Mouse (Mus musculus) embryo, embryonic 11 days (tissue): Measurements from ENCODE around the gene Aup1.

Experiments used
- DNase-seq: peaks from one replicate; pipeline ENCODE4 v3.0.0-alpha.2; 2015

The Aup1 gene

DNA sequence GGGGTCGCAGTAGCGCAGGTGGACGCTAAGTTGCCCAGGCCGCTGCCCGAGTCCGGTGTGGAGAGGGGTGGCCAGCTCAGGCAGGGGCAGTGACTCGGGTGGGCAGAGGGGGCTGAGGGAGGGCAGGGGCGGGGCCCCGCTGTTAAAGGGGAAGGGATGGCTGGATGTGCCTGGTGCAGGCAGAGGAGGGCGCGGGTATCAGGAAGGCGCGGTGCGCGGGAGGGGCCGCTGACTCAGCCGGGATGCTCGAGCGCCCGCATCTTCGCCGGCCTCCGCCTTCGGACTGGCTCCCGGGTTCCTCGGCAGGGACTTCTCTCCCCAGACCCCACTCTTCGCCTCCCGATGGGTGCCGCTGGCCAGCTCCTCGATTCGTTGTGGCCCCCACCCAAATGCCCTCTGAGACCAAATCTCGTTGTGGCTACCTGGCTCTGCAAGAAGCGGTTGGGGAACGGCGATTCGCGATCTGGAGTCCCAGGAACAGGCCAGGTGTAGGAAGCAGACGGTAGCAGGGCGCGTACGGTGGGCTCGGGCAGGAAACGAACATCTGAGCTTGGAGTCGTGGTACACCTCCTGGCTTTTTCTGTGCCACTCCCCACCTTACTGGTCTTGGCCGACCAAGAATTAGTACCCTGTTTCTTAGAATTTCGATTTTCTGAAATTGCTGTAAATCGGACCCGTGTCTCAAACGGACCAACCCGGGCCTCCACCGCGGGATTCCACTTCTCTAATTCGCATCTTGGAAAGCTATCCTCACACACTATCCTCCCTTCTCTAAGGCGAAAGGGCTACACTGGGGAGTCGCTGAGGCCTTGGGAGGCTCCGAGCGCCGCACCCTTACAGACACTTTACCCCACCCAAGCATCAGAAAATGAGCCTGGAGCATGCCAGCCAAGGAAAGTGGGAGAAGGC is 16.2 kb downstream of the Aup1 start:
- peak; percentile 58 for DNase-seq

DNA sequence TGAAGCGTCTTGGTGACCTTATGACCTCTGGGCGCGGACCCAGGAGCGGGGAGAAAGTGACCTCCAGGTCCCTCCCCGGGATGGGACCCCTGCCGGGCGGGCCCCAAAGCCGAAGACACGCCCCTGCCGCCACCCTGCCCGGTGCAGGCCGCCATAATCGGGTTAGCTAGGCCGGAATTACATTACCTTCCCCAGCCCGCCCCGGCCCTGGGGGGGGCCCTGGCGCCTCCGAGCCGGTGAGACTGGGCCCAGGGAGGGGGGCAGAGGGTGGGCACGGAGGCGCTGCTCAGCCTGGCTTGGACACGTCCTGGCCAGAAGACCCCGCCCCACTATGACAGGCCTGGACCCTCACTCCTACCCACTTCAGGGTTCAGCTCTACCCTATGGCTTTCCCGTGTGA is 16.9 kb downstream of the Aup1 start:
- DNase-seq, result peak; percentile 43

DNA sequence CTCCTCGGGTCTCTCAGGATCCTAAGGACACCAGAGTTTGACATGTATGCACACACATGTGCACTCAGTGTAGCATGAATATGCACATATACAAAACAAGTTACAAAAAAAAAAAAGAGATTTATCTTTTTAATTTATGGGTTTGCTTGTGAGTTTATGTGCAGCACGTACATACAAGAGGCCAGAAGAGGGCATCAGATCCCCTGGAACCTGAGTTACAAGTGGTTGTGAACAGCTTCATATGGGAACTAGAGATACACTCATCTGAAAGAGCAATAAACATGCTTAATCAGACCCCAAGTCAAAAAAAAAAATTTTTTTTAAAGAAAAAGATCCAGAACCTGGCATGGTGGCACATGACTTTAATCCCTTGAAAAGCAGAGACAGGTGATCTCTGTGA is 20.7 kb downstream of the Aup1 start:
- DNase-seq, result no peak

DNA sequence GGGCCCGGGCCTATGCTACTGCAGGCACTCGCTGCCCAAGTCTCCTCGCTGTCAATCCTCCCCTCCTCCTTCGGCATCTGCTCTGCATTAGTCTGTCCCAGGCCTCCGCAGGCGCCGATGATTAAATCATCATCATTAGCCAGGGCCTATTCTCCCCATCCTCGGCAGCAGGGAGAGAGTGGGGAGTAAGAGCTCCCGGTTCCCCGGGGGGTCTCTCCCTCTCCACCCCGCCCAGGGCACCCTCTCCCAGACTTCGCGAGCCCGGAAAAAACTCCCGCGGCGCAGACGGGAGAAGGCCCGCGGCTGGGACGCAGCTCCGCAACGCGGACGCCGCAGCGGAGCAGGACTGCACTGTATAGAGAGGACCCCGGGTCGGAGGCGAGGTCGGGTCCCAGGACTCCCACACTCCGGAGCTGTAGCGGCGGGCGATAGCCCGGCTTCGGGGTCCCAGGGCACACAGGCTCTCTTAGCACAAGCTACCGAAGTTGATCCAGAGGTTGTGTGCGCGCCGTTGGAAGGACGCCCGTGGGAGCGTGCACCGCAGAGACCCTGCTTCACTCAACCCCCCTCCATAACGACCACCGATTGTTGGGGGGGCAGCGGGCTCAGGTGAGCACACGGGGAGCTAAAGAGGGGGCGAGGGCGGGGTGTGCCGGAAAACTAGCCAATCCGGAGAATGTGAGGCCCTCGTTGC is 23.5 kb downstream of the Aup1 start, which contains the start of gene Pcgf1:
Gene Pcgf1 (plus strand): TSS at position 240 of the 694 bp plus-strand sequence.
- peak; percentile 71 for DNase-seq

DNA sequence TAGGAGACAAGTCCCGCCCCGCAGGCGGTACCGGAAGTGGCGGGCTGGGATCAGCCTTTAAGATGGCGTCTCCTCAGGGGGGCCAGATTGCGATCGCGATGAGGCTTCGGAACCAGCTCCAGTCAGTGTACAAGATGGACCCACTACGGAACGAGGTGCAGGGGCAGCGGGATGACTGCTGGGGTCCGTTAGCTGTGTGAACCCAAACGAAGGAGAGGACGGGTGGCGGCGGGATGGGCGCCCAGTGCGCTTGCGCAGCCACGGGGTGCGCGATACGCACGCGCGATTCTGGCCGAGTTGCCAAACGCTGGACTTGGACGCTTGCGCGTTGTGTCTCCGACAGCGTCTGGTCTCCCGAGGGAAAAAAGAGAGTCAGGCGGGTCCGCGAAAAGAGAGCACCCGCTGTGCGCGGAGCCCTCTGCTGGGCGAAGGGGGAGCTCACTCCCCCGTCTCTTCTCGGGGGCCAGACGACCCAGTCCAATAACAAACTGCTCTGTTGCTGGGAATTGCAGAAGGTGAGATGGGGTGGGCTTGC is 24.1 kb downstream of the Aup1 start:
- peak; percentile 97 for DNase-seq

DNA sequence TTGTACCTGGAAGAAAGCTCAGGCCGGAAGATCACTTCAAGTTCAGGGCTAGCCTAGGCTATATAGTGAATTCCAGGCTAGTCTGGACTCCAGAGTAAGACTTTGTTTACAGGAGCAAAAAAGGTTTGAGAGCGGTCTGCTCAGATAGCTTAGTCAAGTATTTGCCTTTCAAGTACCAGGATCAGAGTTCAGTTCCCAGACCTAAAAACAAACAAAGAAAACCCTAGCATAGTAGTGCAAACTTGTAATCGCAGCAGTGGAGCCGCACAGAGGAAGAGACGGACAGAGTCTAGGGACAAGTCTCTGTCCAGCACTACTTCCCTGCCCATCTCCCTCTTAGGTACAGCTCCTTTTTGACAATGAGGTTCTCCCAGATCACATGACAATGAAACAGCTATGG is 25.9 kb downstream of the Aup1 start:
- no peak for DNase-seq

DNA sequence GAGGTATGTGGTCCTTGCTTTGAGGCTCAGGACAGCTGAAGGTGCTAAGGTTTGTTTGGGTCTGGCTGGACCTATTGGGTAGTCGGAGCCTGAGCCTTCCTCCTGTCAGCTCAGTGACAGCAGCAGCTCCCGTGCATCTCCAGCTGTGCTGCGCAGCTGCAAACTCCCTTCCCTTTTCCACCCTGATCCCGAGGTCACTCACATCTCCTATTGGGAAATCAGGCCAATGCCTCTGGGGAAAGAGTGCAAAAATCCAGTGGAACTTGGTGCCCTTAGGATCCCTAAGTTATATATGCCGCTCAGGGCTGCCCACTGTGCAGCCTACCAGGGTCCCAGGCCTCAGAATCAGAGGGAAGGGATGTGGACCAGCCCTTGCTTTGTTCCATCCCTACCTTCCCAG is 29.2 kb downstream of the Aup1 start:
- DNase-seq, result no peak

DNA sequence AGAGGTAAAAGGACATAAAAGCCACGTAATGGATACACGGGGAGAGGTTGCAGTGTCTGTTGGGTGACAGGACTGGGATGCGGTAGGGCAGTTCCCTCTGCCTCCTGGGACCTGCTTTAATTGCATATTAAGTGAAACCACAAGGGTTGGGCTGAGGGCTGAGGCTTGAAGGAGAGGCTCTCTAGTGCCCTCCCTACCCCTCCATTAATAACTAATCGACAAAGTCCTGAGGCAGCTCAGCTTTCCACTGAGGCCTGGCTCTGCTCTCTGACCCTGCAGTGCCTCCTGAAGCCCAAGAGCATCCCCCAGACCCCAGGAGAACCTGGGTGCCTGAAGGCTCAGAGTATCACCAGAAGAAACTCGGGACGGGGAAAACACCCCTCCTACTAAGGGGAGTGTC is 30.2 kb downstream of the Aup1 start:
- no peak for DNase-seq

DNA sequence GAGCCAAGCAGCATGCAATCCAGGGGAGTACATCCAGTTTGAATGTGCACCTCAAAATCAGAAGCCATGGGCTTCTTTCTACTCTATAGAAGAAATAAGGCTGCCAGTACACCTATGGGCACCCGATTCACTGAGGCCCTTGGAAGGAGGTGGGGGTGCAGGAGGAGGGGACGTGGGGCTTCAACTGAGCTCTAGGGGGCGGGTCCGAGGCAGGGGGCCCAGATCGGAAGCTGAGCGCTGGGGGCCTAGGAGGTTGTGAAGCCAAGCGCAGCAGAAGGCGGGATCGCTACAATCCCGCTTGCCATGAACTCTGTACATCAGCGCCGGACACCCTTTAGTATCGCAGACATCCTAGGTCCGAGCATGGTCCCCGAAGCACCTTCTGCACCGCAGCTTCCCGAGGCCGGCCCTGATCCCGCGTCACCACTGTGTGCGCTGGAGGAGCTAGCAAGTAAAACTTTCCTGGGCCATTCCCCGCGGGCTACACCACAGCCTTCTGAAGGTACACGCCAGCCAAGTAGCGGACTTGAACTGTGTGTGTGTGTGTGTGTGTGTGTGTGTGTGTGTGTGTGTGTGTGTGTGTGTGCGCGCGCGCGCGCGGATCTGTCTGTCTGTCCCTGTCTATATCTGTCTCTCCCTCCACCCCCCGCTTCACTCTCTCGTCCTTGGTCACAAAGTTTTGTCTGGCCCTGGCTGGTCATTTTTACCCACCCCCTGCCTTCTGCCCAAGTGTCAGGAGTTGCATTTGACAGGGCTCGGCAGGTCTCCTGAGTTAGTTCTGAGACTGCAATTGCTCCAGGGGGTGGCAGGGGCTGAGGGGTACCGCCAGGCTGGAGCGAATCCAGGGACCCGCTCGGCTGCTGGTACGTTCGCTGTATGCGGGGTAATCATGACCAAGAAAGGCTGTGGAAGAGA is 32.1 kb downstream of the Aup1 start, which contains the start of gene Lbx2:
Gene Lbx2 (plus strand): TSS at position 247 of the 915 bp plus-strand sequence.
- peak; percentile 39 for DNase-seq

DNA sequence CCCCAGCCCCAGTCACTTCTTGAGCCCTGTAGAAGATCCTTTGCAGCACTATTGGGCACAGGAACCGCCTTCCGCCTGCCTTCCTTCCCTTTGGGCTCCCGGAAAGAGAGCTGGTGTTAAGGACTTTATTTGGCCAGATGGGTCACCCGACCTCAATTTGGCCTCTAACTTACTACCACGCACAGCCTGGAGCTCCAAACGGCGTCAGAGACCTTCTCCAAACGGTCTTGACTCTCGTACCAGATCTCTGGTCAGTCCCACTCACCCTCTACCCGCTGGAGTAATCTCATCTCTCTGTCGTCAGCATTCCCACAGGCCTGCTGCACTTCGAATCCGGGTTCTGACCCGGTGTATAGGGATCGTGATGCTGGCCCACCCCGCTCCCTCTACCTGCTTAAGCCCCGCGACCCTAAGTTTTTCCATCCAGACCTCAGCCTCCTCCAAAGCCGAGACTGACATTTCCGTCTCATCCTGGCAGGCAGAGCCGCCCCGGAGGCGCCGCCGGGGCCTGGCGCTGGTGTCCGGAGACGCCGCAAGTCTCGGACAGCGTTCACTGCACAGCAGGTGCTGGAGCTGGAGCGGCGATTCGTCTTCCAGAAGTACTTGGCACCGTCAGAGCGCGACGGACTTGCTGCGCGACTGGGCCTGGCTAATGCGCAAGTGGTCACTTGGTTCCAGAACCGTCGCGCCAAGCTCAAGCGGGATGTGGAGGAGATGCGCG is 33.0 kb downstream of the Aup1 start:
- DNase-seq, result peak; percentile 55

DNA sequence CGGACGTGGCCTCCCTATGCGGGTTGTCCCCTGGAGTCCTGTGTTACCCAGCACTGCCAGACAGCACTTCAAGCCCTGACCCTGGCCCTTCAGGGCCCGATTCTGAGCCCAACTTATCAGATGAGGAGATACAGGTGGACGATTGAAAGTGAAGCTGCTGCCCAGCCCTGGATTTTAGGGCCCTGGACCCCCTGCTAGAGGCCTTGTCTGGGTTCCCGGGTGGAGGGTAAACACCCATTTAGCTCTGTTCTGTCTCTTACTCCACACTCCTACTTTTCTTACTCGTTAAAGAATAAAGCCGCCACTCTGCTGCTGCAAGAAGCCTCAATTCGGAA is 33.6 kb downstream of the Aup1 start:
- DNase-seq, result no peak

DNA sequence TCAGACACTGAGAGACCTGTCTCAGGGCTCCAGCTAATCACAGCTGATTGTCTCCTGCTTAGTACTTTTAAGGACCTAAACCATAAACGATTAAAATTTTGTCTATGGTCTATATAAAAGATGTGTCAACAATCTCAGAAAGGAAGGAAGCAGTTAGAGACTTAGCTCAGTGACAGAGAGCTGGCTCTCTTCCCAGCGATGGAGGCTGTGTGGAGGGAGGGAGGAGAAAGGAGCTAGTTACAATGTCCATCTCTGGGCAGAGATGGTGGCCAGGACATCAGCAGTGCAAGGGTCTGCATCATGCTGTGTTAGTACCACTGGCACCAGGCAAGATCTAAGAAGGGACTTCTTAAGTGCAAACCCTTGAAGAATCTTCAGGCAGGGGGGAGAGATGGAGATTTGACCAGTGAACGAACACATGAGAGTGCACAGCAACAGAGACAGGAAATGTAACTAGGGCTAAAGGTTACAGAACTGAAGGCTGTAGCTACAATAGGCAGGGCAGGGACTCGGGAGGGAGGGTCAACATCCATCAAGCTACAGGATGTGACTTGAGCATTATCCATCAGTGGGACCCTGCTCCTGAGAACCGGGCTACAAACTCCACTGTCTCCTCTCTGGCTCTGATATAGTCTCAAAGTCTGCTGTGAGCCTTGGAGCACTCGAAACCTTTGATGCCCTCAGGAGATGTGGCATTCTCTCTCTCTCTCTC is 38.3 kb downstream of the Aup1 start:
- no peak for DNase-seq

DNA sequence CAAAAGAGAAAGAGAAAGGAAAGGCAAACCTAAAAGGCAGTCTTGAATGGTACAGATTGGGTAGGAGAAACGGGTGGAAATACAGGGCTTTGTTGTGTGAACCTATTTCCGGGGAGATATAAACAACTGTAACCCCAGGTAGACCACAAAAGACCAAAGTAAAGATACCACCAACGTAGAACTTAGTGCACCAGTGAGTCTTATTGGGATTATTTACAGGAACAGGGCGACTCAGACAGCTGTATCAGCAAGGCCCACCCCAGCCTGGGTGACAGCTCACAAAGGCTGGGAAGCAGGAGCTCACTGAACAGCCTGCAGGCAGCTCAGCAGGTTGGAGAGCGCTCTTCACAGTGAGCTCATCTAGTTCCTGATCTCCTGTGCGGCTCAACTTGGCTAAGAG is 41.6 kb downstream of the Aup1 start:
- DNase-seq, result no peak

DNA sequence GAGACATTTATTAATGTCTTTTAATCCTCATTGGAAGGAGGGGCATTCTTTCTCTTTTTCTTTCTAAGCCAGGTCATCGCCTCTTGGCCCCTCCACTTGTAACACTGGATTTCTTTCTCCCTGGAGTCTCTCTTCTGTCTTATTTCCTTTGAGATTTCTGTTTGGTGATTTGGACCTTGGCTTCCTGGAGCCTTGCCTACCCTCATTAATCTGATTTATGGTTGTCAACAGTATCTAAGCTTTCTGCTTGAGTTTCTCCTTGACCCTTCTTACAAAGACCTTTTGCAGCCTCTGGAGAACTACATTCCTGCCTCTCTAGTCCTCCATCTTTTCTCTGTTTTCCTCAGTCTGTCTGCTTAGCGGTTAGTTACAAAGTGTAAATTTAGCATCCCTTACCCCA is 44.1 kb downstream of the Aup1 start:
- DNase-seq, result no peak

DNA sequence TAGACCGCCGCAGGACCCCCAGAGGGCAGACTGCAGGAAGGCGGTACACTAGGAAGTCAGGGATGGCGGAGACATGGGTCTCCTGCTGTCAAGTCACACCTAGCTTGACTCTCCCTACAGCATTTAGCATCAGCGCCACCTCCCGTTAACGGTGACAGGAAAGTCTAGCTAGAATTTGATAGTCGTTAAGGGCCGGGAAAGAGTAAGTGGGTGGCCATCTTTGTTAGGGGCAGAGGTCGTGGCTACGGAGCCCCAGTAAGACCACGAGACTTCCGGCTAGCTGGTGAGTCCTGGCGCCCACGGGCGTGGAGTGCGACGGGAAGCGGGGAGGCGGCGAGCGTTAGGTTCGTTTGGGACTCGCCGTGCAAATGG is 47.0 kb downstream of the Aup1 start, which contains the start of the genes Ccdc142 and Gm42688:
Gene Ccdc142 (plus strand): TSS at position 286 of the 372 bp plus-strand sequence.
Gene Gm42688 (plus strand): TSS at position 302 of the 372 bp plus-strand sequence.
- DNase-seq, result peak; percentile 92

DNA sequence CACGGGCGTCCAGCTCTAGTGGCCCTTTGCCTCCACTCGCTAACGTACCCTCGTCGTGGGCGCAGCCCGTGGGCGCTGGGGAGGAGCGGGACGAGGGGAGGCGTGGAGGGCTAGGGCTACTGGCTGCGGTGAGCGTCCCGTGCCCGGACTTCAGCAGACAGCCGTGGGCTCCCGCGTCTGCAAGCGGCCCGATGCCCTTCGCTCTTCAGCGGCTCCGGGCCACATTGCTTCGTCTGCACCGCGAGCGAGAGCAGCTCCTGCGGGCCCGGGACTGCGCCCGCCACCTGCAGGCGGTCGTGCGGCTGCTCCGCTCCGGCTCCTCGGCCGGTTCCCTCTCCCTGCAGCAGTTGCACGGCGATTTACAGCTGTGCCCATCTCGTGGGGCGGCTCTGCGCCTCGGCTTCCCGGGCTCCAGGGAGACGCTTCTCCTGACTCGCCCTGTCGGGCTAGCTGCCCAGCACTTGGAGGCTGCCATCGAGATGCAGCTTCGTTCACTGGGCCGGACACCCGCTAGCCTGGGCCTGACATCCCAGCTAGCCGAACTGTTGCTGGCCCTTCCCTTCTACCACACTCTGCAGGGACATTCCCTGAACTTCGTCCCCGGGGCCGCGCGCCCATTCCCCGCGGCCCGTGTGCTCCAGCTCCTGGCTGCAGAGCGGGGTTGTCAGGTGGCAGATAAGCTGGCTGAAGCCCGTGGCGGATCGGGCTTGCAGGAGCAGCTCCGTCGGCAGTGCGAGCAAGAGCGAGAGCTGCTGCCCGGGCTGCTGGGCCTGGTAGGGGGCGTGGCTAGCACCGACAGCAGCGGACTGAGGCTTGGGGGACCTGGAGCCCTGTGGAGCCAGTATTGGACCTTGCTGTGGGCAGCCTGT is 47.6 kb downstream of the Aup1 start:
- DNase-seq, result peak; percentile 84

DNA sequence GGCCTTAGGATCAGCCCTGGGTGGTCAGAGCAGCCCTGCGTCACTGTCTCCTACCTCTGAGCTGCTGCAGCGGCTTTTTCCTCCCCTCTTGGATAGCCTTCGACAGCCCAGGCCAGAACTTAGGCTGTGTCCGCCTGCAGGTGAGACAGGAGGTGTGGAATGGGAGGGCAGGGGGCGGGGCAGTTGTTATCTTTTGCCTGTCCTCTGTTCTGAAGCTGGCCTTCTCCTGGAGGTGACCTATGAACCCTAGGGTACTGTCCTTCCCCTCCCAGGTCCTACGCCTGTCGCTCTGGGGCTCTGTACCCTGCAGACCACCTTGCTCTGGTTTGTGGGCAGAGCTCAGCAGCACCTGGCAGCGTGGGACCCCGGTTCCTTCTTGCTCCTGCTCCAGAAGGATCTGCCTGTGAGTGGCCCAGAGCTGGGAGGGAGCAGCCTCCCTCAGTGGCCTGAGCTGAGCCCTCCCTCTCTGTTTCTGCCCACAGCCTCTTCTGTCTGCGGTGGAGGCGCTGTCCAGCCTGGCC is 48.9 kb downstream of the Aup1 start:
- DNase-seq, result no peak

DNA sequence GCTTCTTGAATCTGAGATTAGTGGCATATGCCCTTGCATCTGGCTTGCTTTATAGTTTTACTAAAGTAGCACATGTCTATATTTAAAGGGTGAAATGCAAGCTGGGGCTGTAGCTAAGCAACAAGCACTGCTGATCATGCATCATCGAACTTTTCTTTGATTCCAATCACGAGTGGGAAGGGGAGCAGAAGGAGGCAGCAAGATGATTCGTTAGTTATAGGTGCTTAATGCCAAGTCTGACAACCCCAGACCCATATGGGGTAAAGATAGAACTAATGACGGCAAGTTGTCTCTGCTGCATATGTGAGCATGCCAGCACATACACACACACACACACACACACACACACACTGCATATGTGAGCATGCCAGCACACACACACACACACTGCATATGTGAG is 49.8 kb downstream of the Aup1 start:
- DNase-seq, result no peak
